Mouse (Mus musculus) hindbrain, embryonic 12.5 days (tissue): ENCODE data around the gene Ecm2. TPM values are rescaled to one million over a fixed set of nuclear protein-coding genes. Genes with fewer than 3 reads are reported as not detected.

Experiments used
- ATAC-seq: fragments of 200-750 bp; cut with Nextera tagmentation; 2 replicates; pipeline ENCODE4 v1.8.0; 2017; ENCODE audit warnings: moderate TSS enrichment; ENCODE audit not compliant: low FRiP score
- H3K27ac ChIP-seq: fragments of 300-500 bp; sonication (generic); 2 replicates; pipeline ENCODE4 v1.5.1; 2016; ENCODE audit warnings: mild to moderate bottlenecking
- H3K27me3 ChIP-seq: fragments of 300-500 bp; sonication (generic); 2 replicates; pipeline ENCODE4 v1.6.1; 2016; ENCODE audit warnings: mild to moderate bottlenecking
- H3K36me3 ChIP-seq: fragments of 300-500 bp; sonication (generic); 2 replicates; pipeline ENCODE4 v1.6.1; 2016; ENCODE audit warnings: mild to moderate bottlenecking
- H3K4me1 ChIP-seq: fragments of 300-500 bp; sonication (generic); 2 replicates; pipeline ENCODE4 v1.6.1; 2016
- H3K4me2 ChIP-seq: fragments of 300-500 bp; sonication (generic); replicated peaks from 2 replicates; pipeline ENCODE4 v1.6.1; 2016; ENCODE audit warnings: mild to moderate bottlenecking
- H3K4me3 ChIP-seq: fragments of 300-500 bp; sonication (generic); 2 replicates; pipeline ENCODE4 v1.5.1; 2016; ENCODE audit warnings: mild to moderate bottlenecking
- H3K9ac ChIP-seq: fragments of 300-500 bp; sonication (generic); 2 replicates; pipeline ENCODE4 v1.6.1; 2016; ENCODE audit warnings: mild to moderate bottlenecking, moderate library complexity
- H3K9me3 ChIP-seq: fragments of 300-500 bp; sonication (generic); replicated peaks from 2 replicates; pipeline ENCODE4 v1.6.1; 2016; ENCODE audit warnings: mild to moderate bottlenecking
- WGBS: fragments of 180-500 bp; shearing (Covaris S2); methylation state at CpG from one replicate; pipeline ENCODE4 v1.1.7; 2016; 5-methylcytosine and 5-hydroxymethylcytosine counted together
- polyA plus RNA-seq: library from polyadenylated mRNA; unstranded; fragments of >200 nt; fragmentation: Nextera tagmentation; extraction: Ambion mirVana; gene quantifications from 2 replicates; pipeline ENCODE4 v1.2.1, GENCODE M21; 2016

Gene Ecm2
- polyA plus RNA-seq, 1 experiment from 2014 or later = 1.4 TPM

DNA sequence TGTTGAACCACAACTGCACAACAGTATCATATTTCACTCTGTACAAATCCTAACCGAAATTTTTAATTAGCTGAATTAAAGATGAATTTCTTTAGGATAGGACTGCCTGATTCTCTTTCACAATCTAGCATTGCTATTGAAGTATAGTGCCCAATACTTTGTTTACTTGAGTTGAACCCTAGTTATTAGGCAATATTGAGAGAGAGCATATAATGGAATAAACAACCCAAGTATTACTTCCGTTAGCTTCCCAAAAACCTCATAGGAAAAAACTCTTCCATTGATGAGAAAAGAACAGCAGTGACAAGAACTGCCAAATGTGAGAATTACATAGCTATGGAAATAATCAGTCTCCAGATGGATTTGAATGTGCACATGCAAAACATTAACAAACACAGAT, 21.6 kb downstream of the Ecm2 start:
- WGBS = 80% methylated on average over 2 of the region's 2 CpGs
- ATAC-seq = no peak

DNA sequence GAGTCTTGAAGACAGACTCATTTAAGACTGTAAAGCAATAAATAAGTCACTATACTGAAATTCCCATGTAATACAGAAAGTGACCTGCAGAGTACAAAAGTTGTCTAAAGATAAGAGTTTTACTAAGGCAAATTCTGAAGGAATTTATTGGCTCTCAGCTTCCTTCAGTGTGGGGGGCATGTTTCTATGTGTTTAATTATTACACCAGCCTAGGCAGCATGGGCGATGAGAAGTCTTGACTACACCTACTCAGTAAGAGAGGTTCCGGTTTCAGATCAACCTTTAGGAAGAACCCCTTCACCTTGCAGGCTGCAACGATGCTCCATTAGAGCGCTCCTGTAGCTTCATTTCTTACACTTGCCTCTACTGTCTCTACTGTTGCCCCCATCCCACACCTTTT, 26.0 kb downstream of the Ecm2 start:
- no peaks in the 10 kb centered on the region for H3K9me3 ChIP-seq
- no peak overlapping the region for H3K9ac ChIP-seq
- WGBS = 92% methylated on average over 4 of the region's 4 CpGs
- H3K4me3 ChIP-seq = no peak overlapping the region
- H3K36me3 ChIP-seq = no peaks in the 10 kb centered on the region
- no peak overlapping the region for H3K4me2 ChIP-seq
- H3K27ac ChIP-seq = no peak overlapping the region
- no peak for ATAC-seq
- no peaks in the 10 kb centered on the region for H3K27me3 ChIP-seq
- H3K4me1 ChIP-seq = no peaks in the 10 kb centered on the region

More for the DNA sequence above, 21.6 kb downstream of the Ecm2 start:
- Histone ChIP-seq H3K9ac (no peak overlapping the region), H3K4me3 (no peak overlapping the region), H3K4me1 (no peaks in the 10 kb centered on the region), H3K9me3 (no peaks in the 10 kb centered on the region), H3K27me3 (no peaks in the 10 kb centered on the region), H3K27ac (no peak overlapping the region), H3K4me2 (no peak overlapping the region), H3K36me3 (no peaks in the 10 kb centered on the region)

- no peak for ATAC-seq
- no peaks in the 10 kb centered on the region for H3K9me3 ChIP-seq
- no peak overlapping the region for H3K27ac ChIP-seq
- no peak overlapping the region for H3K4me3 ChIP-seq
- no peaks in the 10 kb centered on the region for H3K36me3 ChIP-seq
- 94% methylated on average over 1 of the region's 1 CpGs for WGBS
- H3K27me3 ChIP-seq = no peaks in the 10 kb centered on the region
- no peak overlapping the region for H3K9ac ChIP-seq
- no peaks in the 10 kb centered on the region for H3K4me1 ChIP-seq
- H3K4me2 ChIP-seq = no peak overlapping the region
Observed at GRCm38 (mm10) chr13:49536946-49537345, 32.3 kb downstream of the Ecm2 start.

GRCm38 (mm10) chr13:49538693-49539092, 34.1 kb downstream of the Ecm2 start:
- Histone ChIP-seq H3K4me1 (no peaks in the 10 kb centered on the region), H3K36me3 (no peaks in the 10 kb centered on the region), H3K27ac (no peak overlapping the region), H3K4me3 (no peak overlapping the region), H3K9me3 (no peaks in the 10 kb centered on the region), H3K9ac (no peak overlapping the region), H3K27me3 (no peaks in the 10 kb centered on the region), H3K4me2 (no peak overlapping the region)
- 94% methylated on average over 1 of the region's 1 CpGs for WGBS
- ATAC-seq = no peak

DNA sequence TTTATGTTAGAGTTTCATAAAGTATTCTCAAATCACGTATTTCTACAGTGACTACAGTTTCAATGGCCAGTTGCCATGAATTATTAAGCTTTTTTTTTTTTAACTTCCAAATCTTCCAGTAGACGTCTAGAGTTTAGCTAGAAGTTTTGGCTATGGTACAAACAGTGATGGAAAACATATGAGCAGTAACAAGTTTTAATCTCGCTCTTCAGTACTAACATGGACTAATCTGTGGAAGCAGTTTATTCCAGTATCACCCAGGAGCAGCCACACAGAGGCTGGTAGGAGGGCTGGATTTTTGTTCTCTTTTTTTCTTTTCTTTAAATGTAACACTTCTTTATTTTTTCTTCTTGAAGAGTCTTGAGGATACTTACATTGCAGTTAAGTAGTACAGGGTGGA, 39.7 kb downstream of the Ecm2 start, which contains the start of gene Aspn:
Gene Aspn (plus strand): TSS at position 165 of the 400 bp plus-strand sequence.
- ATAC-seq = no peak
- Histone ChIP-seq H3K4me3 (no peak within 1 kb of the TSS), H3K36me3 (no peaks in the 10 kb centered on the region), H3K9ac (no peak within 1 kb of the TSS), H3K4me1 (no peaks in the 10 kb centered on the region), H3K27me3 (no peaks in the 10 kb centered on the region), H3K9me3 (no peaks in the 10 kb centered on the region), H3K4me2 (no peak within 1 kb of the TSS), H3K27ac (no peak within 1 kb of the TSS)
- WGBS = 80% methylated on average over 3 of the region's 3 CpGs

DNA sequence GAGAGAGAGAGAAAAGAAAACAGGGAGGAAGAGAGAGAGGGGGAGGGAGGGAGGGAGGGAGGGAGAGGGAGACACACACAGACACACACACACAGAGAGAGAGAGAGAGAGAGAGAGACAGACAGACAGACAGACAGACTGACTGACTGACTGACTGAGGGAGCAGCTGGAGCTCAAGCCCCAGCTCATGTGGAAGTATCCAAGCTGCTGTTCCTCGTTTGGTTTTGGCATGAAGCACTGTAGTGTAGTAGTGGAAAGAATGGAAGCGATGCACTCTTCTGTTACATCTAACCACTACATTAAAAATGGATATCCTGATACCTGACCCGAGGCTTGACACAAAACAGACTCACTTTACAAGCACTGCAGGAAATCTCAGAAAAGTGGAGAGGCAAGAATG, 41.0 kb downstream of the Ecm2 start:
- no peaks in the 10 kb centered on the region for H3K27me3 ChIP-seq
- no peak overlapping the region for H3K4me3 ChIP-seq
- no peak overlapping the region for H3K4me2 ChIP-seq
- no peak overlapping the region for H3K9ac ChIP-seq
- H3K9me3 ChIP-seq = no peaks in the 10 kb centered on the region
- H3K36me3 ChIP-seq = no peaks in the 10 kb centered on the region
- no peaks in the 10 kb centered on the region for H3K4me1 ChIP-seq
- no peak overlapping the region for H3K27ac ChIP-seq
- no peak for ATAC-seq
- 66% methylated on average over 3 of the region's 3 CpGs for WGBS

DNA sequence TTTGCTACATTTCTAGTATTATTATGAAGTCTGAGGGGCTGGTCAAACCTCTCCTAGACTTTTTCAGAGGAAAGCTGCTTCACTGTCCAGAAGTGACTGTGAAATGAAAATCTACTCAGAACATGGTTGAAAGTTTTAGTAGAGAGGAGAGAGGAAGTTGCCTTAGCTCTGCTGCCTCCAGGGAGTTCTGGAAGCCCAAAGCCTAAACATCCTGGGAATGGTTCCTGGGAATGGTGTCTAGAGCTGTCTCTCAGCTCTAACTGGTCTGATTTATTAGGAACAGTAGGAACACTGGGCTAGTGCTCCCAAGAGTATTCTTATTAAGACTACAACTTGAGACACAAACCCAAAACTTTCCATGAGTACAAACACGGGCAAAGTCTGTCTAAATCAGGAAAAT, 41.9 kb downstream of the Ecm2 start:
- 86% methylated on average over 1 of the region's 1 CpGs for WGBS

DNA sequence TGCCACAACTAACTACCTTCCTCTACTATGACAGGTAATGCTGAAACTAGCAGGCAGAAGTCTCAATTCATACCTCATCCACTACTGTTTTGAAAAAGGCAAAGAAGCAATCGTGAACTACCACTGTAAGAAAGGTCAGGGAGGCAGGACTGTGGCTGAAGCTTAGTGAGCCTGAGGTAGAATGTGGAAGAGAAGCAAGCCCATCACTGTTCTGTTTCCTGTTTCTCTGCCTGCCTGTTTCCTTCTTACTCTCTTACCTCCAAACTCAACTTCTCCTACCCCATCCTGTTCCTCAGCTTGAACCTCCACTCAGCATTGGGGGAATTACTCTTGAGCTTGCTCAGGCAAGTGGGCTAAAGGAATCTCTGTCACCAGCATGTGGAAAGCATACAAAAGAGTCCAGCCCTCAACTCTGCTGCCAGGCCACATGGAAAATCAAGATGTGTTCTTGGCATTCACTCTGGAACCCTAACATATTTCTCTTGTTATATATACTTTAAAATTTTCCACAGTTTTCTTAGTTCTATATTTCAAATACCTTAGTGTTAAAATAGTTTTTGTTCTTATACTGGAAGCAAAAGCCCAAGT, 43.0 kb downstream of the Ecm2 start:
- H3K9me3 ChIP-seq = no peaks in the 10 kb centered on the region
- whole genome bisulfite sequencing = 86% methylated on average over 1 of the region's 1 CpGs
- no peak for ATAC-seq

More for the DNA sequence above, 41.9 kb downstream of the Ecm2 start:
- no peak for ATAC-seq
- no peak overlapping the region for H3K4me3 ChIP-seq
- H3K36me3 ChIP-seq = no peaks in the 10 kb centered on the region
- no peaks in the 10 kb centered on the region for H3K4me1 ChIP-seq
- no peak overlapping the region for H3K9ac ChIP-seq
- no peak overlapping the region for H3K27ac ChIP-seq
- H3K9me3 ChIP-seq = no peaks in the 10 kb centered on the region
- H3K4me2 ChIP-seq = no peak overlapping the region
- no peaks in the 10 kb centered on the region for H3K27me3 ChIP-seq

GRCm38 (mm10) chr13:49549616-49550015, 45.0 kb downstream of the Ecm2 start:
- Histone ChIP-seq H3K9ac (no peak overlapping the region), H3K4me2 (no peak overlapping the region), H3K27me3 (no peaks in the 10 kb centered on the region), H3K27ac (no peak overlapping the region), H3K4me1 (no peaks in the 10 kb centered on the region), H3K9me3 (no peaks in the 10 kb centered on the region), H3K4me3 (no peak overlapping the region), H3K36me3 (no peaks in the 10 kb centered on the region)
- 92% methylated on average over 3 of the region's 3 CpGs for WGBS
- no peak for ATAC-seq

More for the DNA sequence above, 43.0 kb downstream of the Ecm2 start:
- H3K36me3 ChIP-seq = no peaks in the 10 kb centered on the region
- H3K4me1 ChIP-seq = no peaks in the 10 kb centered on the region
- H3K4me3 ChIP-seq = no peak overlapping the region
- H3K27ac ChIP-seq = no peak overlapping the region
- no peak overlapping the region for H3K9ac ChIP-seq
- no peak overlapping the region for H3K4me2 ChIP-seq
- H3K27me3 ChIP-seq = no peaks in the 10 kb centered on the region

DNA sequence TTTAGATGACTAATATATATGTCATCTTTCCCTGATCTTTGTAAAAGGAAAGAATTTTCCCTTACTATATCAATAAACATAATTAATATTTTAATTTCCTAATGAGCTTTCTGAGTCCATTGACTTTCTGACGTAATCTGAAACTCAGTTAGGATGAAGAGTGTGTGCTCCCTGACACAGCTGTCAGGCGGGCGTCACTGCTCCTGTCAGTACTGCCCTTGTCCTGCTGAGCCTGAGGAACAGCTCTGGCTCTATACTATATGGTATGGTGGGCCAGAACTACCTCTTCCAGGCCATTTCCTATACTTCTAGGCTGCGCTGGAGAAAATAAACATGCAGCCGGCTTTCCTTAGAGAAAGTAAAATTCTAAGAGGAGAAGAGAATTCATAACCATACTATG, 49.9 kb downstream of the Ecm2 start:
- H3K27me3 ChIP-seq = no peaks in the 10 kb centered on the region
- no peak for ATAC-seq
- H3K9ac ChIP-seq = no peak overlapping the region
- H3K9me3 ChIP-seq = no peaks in the 10 kb centered on the region
- no peaks in the 10 kb centered on the region for H3K4me1 ChIP-seq
- no peak overlapping the region for H3K27ac ChIP-seq
- WGBS = 72% methylated on average over 5 of the region's 5 CpGs
- H3K4me3 ChIP-seq = no peak overlapping the region
- H3K4me2 ChIP-seq = no peak overlapping the region
- no peaks in the 10 kb centered on the region for H3K36me3 ChIP-seq

DNA sequence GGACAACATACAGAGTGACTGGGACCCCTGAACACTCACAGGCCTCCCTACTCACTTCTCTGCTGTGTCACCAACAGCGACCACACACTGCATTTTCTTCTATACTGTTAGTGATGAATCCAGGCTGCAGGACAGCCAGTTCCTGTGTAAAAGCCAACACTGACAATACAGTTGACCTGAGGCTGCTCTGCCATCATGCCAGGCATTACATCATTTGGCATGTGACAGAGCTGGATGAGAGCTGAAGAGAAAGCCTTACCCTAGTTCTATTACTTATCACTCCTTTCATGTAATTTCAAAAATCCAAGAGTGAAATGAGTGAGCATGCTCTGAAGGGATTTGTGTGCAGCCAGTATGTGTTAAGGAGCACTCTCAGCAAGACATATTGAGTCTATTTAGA, 51.6 kb downstream of the Ecm2 start:
- no peaks in the 10 kb centered on the region for H3K36me3 ChIP-seq
- no peaks in the 10 kb centered on the region for H3K9me3 ChIP-seq
- WGBS = 90% methylated on average over 1 of the region's 1 CpGs
- no peaks in the 10 kb centered on the region for H3K27me3 ChIP-seq
- H3K4me2 ChIP-seq = no peak overlapping the region
- H3K4me1 ChIP-seq = no peaks in the 10 kb centered on the region
- no peak overlapping the region for H3K4me3 ChIP-seq
- no peak overlapping the region for H3K9ac ChIP-seq
- H3K27ac ChIP-seq = no peak overlapping the region
- no peak for ATAC-seq

DNA sequence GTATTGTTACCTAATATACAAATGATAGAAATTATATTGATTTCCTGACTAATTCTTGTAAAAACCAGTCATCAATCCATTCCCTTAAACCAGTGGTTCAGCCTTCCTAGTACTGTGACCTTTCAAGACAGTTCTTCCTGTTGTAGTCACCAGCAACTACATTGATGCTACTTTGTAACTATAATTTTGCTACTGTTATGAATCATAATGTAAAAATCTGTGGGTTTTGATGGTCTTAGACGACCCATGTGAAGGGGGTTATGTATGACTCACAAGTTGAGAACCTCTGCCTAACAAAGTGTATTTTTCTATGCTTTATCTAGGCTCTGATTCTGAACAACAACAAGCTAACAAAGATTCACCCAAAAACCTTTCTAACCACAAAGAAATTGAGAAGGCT, 52.3 kb downstream of the Ecm2 start:
- H3K27me3 ChIP-seq = no peaks in the 10 kb centered on the region
- 86% methylated on average over 1 of the region's 1 CpGs for WGBS
- ATAC-seq = no peak
- H3K4me3 ChIP-seq = no peak overlapping the region
- H3K36me3 ChIP-seq = no peaks in the 10 kb centered on the region
- H3K9me3 ChIP-seq = no peaks in the 10 kb centered on the region
- H3K9ac ChIP-seq = no peak overlapping the region
- no peak overlapping the region for H3K4me2 ChIP-seq
- no peak overlapping the region for H3K27ac ChIP-seq
- H3K4me1 ChIP-seq = no peaks in the 10 kb centered on the region

DNA sequence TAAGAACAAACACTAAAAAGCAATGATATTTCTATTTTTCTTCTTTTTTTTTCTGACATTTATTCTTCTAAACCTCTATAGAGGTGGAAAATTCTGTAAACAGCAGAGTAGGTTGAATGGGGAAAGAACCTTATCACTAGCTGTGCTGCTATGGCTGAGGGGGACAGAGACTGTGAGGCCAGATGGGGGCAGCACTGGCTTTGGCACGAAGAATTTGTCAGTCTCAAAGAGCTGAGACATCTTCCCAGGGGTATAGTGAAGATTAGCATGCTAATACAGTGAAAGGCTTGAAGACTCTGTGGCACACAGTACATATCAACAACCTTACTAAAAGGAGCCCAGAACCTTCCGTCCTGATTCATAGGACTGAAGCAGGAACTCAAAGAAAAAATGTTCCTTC, 54.6 kb downstream of the Ecm2 start:
- 35% methylated on average over 2 of the region's 2 CpGs for WGBS
- H3K4me1 ChIP-seq = no peaks in the 10 kb centered on the region
- no peak overlapping the region for H3K27ac ChIP-seq
- no peak overlapping the region for H3K9ac ChIP-seq
- no peaks in the 10 kb centered on the region for H3K9me3 ChIP-seq
- no peak for ATAC-seq
- no peaks in the 10 kb centered on the region for H3K36me3 ChIP-seq
- no peak overlapping the region for H3K4me3 ChIP-seq
- H3K4me2 ChIP-seq = no peak overlapping the region
- no peaks in the 10 kb centered on the region for H3K27me3 ChIP-seq
